Mouse (Mus musculus): ENCODE results near the gene Olfr1223.
"Not testable (repeated sequence)": the region's sequence is repeated elsewhere in the genome, so short reads cannot be mapped to it uniquely, and the experiment has no call there.

DNA sequence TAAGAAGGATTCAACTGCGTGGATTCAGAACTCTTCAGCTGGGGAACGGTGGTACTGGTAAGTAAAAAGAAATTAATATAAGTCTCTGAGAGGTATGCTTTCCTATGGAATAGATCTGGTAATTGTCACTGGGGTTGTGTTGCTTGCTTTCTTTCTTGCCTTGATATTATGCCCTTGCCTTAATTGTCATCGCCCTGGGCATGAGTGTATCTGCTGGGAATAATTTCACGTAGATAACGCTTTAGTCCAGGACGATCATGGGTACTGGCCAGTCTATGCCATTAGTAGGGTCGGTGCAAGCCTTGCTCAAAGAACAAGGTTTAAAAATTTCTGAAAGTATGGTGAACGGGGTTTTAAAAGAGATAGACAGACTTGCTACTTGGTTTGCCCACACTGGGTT lies 12.6 kb upstream of the Olfr1223 start, which contains the start of gene Olfr1224-ps1:
- not testable (repeated sequence) for TF ChIP-seq CTCF, POLR2A (IDR thresholded peaks at IDR 0.05; ENCODE audit: extremely low read depth, insufficient read depth, low read length)

Data from cortical plate, adult 2 months (tissue).